Mouse (Mus musculus) forebrain, embryonic 10.5 days (tissue): Measurements from ENCODE around the gene Ubtf. TPM values are rescaled to one million over a fixed set of nuclear protein-coding genes. Genes with fewer than 3 reads are reported as not detected.

Experiments
- DNase-seq: peaks from one replicate; pipeline ENCODE4 v3.0.0-alpha.2; 2017; ENCODE audit warnings: low spot score; ENCODE audit errors: extremely low spot score
- H3K27ac ChIP-seq: fragments of 300-500 bp; sonication (generic); 2 replicates; pipeline ENCODE4 v1.5.1; 2016; ENCODE audit warnings: mild to moderate bottlenecking
- H3K27me3 ChIP-seq: fragments of 300-500 bp; sonication (generic); 2 replicates; pipeline ENCODE4 v1.6.1; 2016; ENCODE audit warnings: mild to moderate bottlenecking; ENCODE audit not compliant: poor library complexity, severe bottlenecking
- H3K36me3 ChIP-seq: fragments of 300-500 bp; sonication (generic); replicated peaks from 2 replicates; pipeline ENCODE4 v1.6.1; 2016; ENCODE audit warnings: mild to moderate bottlenecking, moderate library complexity
- H3K4me1 ChIP-seq: fragments of 300-500 bp; sonication (generic); 2 replicates; pipeline ENCODE4 v1.6.1; 2016
- H3K4me3 ChIP-seq: fragments of 300-500 bp; sonication (generic); 2 replicates; pipeline ENCODE4 v1.5.1; 2016; ENCODE audit warnings: mild to moderate bottlenecking, moderate library complexity
- H3K9me3 ChIP-seq: fragments of 300-500 bp; sonication (generic); 2 replicates; pipeline ENCODE4 v1.6.1; 2016; ENCODE audit warnings: mild to moderate bottlenecking, moderate library complexity
- WGBS: fragments of 180-500 bp; shearing (Covaris S2); methylation state at CpG from one replicate; pipeline ENCODE4 v1.1.7; 2016; 5-methylcytosine and 5-hydroxymethylcytosine counted together
- polyA plus RNA-seq: library from polyadenylated mRNA; unstranded; fragments of >200 nt; fragmentation: Nextera tagmentation; extraction: Ambion mirVana; gene quantifications from 2 replicates; pipeline ENCODE4 v1.2.1, GENCODE M21; 2016

Ubtf gene
- polyA plus RNA-seq, 1 experiment from 2014 or later, result 95.5 TPM

DNA sequence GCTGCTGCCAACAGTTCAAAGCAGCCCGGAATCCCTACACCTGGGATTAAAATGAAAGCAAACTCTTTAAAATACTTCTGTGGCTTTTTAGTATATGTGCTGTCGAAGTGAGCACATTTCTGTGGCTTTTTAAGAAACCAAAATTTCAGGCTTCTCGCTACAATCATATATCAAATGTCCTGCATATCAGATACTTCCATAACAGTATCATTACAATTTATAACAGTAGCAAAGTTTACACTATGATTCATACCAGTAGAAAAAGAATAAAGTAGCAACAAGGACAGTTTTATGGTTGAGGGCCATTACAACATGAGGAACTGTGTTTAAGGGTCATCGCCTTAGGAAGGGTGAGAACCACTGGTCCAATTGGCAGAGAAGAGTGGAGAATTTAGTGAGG, 21.6 kb upstream of the Ubtf start:
- 93% methylated on average over 4 of the region's 4 CpGs for WGBS
- no peak for DNase-seq
- H3K27ac ChIP-seq, result no peak overlapping the region

DNA sequence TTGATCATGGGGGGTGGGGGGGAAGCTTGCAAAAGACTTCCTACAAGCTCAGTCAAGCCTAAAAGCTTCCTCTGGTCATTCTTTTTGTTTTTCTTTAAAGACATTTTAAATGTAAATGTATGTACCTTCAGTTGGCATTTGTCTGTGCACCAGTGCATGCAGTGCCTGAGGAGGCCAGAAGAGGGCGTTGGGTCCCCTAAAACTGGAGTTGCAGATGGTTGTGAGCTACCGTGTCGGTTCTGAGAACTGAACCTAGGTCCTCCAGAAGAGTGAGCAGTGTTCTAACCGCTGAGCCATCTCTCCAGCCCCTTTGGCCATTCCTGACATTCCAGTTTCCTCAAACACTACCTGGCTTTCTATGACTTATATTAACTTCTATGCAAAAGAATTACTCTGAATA, 20.1 kb upstream of the Ubtf start:
- Histone ChIP-seq H3K4me1 (peaks cover 6% of the 10 kb centered on the region), H3K36me3 (no peaks in the 10 kb centered on the region), H3K27me3 (no peaks in the 10 kb centered on the region), H3K27ac (no peak overlapping the region), H3K9me3 (no peaks in the 10 kb centered on the region), H3K4me3 (no peak overlapping the region)
- WGBS, result 60% methylated on average over 4 of the region's 4 CpGs
- no peak for DNase-seq

More for the DNA sequence above, 21.6 kb upstream of the Ubtf start:
- Histone ChIP-seq H3K4me3 (no peak overlapping the region), H3K9me3 (no peaks in the 10 kb centered on the region), H3K4me1 (no peaks in the 10 kb centered on the region), H3K27me3 (no peaks in the 10 kb centered on the region), H3K36me3 (no peaks in the 10 kb centered on the region)

DNA sequence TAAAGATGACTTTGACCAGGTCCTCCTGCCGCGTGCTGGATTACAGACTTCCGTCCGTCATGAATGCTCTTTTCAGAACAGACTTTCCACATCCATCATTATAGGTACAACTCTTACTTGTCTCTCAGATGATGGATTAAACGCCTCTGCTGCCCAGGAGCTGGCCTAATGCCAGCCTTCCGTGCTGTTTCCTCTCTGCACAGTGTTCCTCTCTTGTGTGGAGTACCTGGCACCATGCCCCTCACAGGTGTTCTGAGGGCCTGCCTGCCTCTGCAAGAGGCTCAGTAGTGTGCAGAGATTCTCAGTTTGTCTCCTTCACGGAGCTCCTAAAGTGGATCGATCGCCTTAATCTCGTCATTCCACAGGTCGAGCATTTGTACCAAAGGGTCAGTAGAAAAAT, 19.7 kb upstream of the Ubtf start:
- no peak overlapping the region for H3K4me3 ChIP-seq
- H3K9me3 ChIP-seq, result no peaks in the 10 kb centered on the region
- WGBS, result 86% methylated on average over 11 of the region's 11 CpGs
- DNase-seq, result no peak
- H3K36me3 ChIP-seq, result no peaks in the 10 kb centered on the region
- peaks cover 6% of the 10 kb centered on the region for H3K4me1 ChIP-seq
- no peak overlapping the region for H3K27ac ChIP-seq
- no peaks in the 10 kb centered on the region for H3K27me3 ChIP-seq

GRCm38 (mm10) chr11:102338561-102338960, 19.0 kb upstream of the Ubtf start:
- WGBS, result 78% methylated on average over 3 of the region's 3 CpGs
- no peak overlapping the region for H3K4me3 ChIP-seq
- DNase-seq, result no peak
- no peaks in the 10 kb centered on the region for H3K36me3 ChIP-seq
- no peaks in the 10 kb centered on the region for H3K9me3 ChIP-seq
- no peaks in the 10 kb centered on the region for H3K27me3 ChIP-seq
- no peak overlapping the region for H3K27ac ChIP-seq
- H3K4me1 ChIP-seq, result peaks cover 8% of the 10 kb centered on the region

- DNase-seq, result no peak
- Histone ChIP-seq H3K27ac (no peak overlapping the region), H3K4me1 (peaks cover 8% of the 10 kb centered on the region), H3K4me3 (no peak overlapping the region), H3K9me3 (no peaks in the 10 kb centered on the region), H3K36me3 (no peaks in the 10 kb centered on the region), H3K27me3 (no peaks in the 10 kb centered on the region)
- 77% methylated on average over 1 of the region's 1 CpGs for WGBS
These were observed 18.4 kb upstream of the Ubtf start for GRCm38 (mm10) chr11:102337921-102338320.

- Histone ChIP-seq H3K4me3 (no peak overlapping the region), H3K36me3 (no peaks in the 10 kb centered on the region), H3K9me3 (no peaks in the 10 kb centered on the region), H3K27me3 (no peaks in the 10 kb centered on the region), H3K4me1 (peaks cover 8% of the 10 kb centered on the region), H3K27ac (no peak overlapping the region)
- WGBS, result 76% methylated on average over 1 of the region's 1 CpGs
- DNase-seq, result no peak
These were observed 16.6 kb upstream of the Ubtf start for GRCm38 (mm10) chr11:102336191-102336590.

DNA sequence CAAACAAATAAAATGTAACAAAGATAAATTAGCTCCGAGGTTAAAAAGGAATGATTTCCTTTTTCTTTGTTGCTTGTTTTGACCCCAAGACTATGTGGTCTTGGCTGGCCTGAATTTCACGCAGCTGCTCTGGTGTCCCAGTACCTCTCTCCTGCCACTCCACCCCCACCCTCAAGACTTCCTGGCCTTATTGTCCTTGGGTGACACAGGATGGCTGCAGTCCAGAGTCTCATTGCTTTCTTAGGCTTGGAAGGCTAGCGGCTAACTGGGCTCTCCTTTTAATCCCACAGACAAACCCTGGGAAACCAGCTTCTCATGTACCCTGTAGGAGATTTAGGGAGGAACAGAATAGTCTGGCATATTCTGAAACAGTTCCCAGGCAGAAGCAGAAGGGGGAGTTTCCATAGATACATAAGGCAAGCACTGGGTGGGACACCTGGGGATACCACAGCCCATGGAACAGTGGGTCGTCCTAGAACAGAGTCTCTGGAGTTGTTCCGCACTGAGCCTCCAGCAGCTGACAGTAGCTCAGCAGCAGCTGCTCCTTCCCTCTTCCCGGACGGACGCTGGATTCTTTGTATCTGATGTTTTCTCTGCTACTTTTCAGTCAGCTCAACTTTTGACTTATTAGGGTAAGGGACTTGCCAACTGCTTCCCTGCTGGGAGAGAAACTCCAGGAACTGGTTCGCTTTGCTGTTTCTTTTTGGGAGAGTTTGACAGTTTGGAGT, 15.6 kb upstream of the Ubtf start:
- H3K27me3 ChIP-seq, result no peaks in the 10 kb centered on the region
- no peaks in the 10 kb centered on the region for H3K9me3 ChIP-seq
- H3K4me1 ChIP-seq, result peaks cover 8% of the 10 kb centered on the region
- no peak overlapping the region for H3K27ac ChIP-seq
- 46% methylated on average over 9 of the region's 9 CpGs for WGBS
- no peak for DNase-seq
- no peak overlapping the region for H3K4me3 ChIP-seq
- H3K36me3 ChIP-seq, result no peaks in the 10 kb centered on the region

GRCm38 (mm10) chr11:102334010-102334409, 14.5 kb upstream of the Ubtf start:
- H3K27me3 ChIP-seq, result no peaks in the 10 kb centered on the region
- no peak for DNase-seq
- WGBS, result 76% methylated on average over 4 of the region's 4 CpGs

DNA sequence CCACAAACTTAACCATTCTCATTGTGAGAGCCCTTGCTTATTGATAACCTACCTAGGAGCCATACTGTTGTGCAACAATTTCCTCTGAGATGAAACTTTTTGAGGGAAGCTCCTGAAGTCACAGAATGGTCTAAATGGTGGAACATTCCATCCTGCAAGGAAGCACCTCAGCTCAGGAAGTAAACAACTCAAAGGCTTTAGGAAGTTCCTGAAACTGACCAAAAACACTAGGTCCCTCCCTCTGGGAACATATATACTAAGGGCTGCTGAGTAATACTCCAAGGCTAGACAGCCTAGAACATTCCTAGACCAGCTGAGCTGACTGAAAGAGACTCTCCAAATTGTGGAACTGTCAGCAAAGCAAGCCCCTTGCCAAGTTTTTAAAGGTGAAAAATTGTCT, 13.5 kb upstream of the Ubtf start:
- H3K9me3 ChIP-seq, result no peaks in the 10 kb centered on the region
- no peak overlapping the region for H3K4me3 ChIP-seq
- H3K36me3 ChIP-seq, result no peaks in the 10 kb centered on the region
- H3K4me1 ChIP-seq, result peaks cover 8% of the 10 kb centered on the region
- H3K27ac ChIP-seq, result no peak overlapping the region
- no peak for DNase-seq
- no peaks in the 10 kb centered on the region for H3K27me3 ChIP-seq

More at GRCm38 (mm10) chr11:102334010-102334409, 14.5 kb upstream of the Ubtf start:
- H3K4me1 ChIP-seq, result peaks cover 8% of the 10 kb centered on the region
- H3K27ac ChIP-seq, result no peak overlapping the region
- no peak overlapping the region for H3K4me3 ChIP-seq
- H3K9me3 ChIP-seq, result no peaks in the 10 kb centered on the region
- H3K36me3 ChIP-seq, result no peaks in the 10 kb centered on the region

- Histone ChIP-seq H3K36me3 (no peaks in the 10 kb centered on the region), H3K27ac (no peak overlapping the region), H3K9me3 (no peaks in the 10 kb centered on the region), H3K4me3 (no peak overlapping the region), H3K4me1 (peaks cover 8% of the 10 kb centered on the region), H3K27me3 (no peaks in the 10 kb centered on the region)
- DNase-seq, result no peak
- WGBS, result 59% methylated on average over 4 of the region's 4 CpGs
These were observed 12.3 kb upstream of the Ubtf start for GRCm38 (mm10) chr11:102331806-102332205.

GRCm38 (mm10) chr11:102330039-102330438, 10.5 kb upstream of the Ubtf start:
- 86% methylated on average over 3 of the region's 3 CpGs for WGBS
- DNase-seq, result no peak

DNA sequence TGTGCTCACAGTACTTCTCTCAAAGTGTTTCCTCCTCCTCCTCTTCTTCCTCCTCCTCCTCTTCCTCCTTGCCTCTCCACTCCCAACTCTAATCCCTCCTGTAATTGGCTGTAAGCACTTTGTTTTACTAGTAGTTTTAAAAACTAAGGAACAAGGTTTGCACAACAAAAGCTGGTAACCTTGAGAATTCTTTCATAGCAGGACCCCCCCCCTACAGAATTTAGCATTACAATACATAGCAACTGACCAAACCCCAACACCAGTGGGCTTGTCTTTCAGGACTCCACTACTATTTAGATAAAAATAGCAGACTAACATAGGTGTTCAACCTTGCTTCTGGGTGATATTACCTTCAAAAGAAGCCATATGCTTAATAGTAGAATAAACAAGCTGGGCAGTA, 10.0 kb upstream of the Ubtf start:
- H3K4me3 ChIP-seq, result no peak overlapping the region
- no peaks in the 10 kb centered on the region for H3K9me3 ChIP-seq
- H3K27ac ChIP-seq, result no peak overlapping the region
- no peak for DNase-seq
- no peaks in the 10 kb centered on the region for H3K36me3 ChIP-seq
- H3K4me1 ChIP-seq, result 0 out of 2 replicates have a peak, but pooled peaks cover 2% of the 10 kb centered on the region
- no peaks in the 10 kb centered on the region for H3K27me3 ChIP-seq

More at GRCm38 (mm10) chr11:102330039-102330438, 10.5 kb upstream of the Ubtf start:
- H3K36me3 ChIP-seq, result no peaks in the 10 kb centered on the region
- no peaks in the 10 kb centered on the region for H3K27me3 ChIP-seq
- H3K27ac ChIP-seq, result no peak overlapping the region
- peaks cover 4% of the 10 kb centered on the region for H3K4me1 ChIP-seq
- no peak overlapping the region for H3K4me3 ChIP-seq
- no peaks in the 10 kb centered on the region for H3K9me3 ChIP-seq

DNA sequence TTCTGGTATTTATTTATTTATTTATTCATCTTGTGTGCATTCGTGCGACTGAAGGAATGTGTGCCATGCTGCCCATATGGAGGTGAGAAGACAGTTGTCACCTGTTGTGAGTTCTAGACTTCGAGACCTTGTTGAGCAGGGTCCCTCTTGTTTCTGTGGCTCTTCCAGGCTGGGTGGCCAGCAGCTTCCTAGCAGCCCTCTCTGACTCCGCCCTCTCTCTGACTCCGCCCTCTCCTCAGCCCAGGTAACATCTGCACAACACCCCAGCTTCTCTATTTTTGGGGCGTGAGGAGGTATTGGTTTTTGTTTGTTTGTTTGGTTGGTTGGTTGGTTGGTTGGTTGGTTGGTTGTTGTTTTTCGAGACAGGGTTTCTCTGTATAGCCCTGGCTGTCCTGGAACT, 8.3 kb upstream of the Ubtf start:
- no peaks in the 10 kb centered on the region for H3K9me3 ChIP-seq
- H3K27me3 ChIP-seq, result no peaks in the 10 kb centered on the region
- WGBS, result 83% methylated on average over 7 of the region's 7 CpGs
- no peak overlapping the region for H3K27ac ChIP-seq
- no peak for DNase-seq
- H3K4me3 ChIP-seq, result no peak overlapping the region
- H3K4me1 ChIP-seq, result no peaks in the 10 kb centered on the region
- H3K36me3 ChIP-seq, result no peaks in the 10 kb centered on the region

GRCm38 (mm10) chr11:102327250-102327649, 7.7 kb upstream of the Ubtf start:
- Histone ChIP-seq H3K4me1 (no peaks in the 10 kb centered on the region), H3K9me3 (no peaks in the 10 kb centered on the region), H3K27ac (no peak overlapping the region), H3K27me3 (no peaks in the 10 kb centered on the region), H3K36me3 (no peaks in the 10 kb centered on the region), H3K4me3 (no peak overlapping the region)
- no peak for DNase-seq
- WGBS, result 81% methylated on average over 5 of the region's 5 CpGs
